Mouse (Mus musculus) stomach, postnatal 0 days (tissue): Measurements from ENCODE around the gene Ciz1.

Experiments used
- CTCF ChIP-seq: IDR thresholded peaks from 2 replicates; pipeline ENCODE4 v1.5.1; 2016; ENCODE audit warnings: antibody characterized with exemption, low read depth, mild to moderate bottlenecking, moderate library complexity
- EP300 ChIP-seq: optimal IDR thresholded peaks from 2 replicates; pipeline ENCODE3; 2016; ENCODE audit warnings: antibody characterized with exemption

DNA sequence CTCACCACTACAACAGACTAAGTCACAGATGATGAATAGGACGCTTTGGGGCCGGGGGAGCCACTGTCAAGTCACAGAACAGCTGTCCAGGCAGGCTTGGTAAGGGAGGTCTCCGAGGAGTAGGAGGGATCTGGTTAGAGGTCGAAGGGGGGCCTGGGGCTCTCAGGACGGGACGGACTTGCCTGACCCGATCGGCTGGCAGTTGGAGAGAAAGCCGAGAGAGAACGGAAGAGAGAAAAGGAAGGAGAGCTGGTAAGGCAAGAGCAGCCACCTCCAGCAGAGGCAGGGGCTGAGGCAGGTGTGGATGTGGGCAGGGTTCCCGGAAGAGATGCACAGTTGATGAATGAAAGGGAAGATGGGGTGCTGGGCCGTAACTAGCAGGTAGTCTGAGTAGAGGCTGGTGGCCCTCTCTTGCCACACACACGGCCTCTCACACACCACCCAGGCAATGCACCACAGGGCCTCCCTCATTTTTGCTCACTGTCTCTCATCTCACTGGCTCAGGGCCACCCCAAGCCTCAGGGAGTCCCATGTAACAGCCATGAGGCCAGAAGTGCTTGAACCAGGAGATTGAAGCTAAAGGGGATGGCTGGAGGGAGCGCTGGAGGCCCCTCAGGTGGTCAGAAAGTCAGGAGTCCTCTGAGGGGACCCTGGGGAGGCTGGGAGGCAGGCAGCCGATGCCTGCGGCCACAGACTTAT lies 43.1 kb upstream of the Ciz1 start:
- no peak for TF ChIP-seq CTCF
- no peak for TF ChIP-seq EP300
